Mouse (Mus musculus): Measurements from ENCODE around the gene Vill.

Vill gene

DNA sequence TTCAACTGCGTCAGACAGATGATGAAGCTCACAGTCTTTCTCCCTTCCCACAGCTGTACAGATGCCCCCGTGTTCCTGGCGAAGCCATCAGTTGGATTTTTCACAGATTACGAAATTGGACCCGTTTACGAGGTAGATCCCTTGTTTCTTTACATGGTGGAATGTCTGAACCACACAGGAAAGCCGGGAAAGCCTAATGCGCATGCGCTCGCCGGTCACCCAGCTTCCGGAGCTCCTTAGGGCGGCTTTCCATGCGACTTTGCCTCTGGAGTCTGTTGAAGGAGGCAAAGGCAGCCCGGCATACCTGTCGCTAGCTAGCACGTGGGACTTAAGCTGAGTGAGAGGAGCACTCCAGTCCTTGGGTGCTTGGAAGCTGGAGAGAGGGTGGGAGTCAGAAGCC lies 62.3 kb downstream of the Vill start:
- CTCF ChIA-PET: no interaction called here

DNA sequence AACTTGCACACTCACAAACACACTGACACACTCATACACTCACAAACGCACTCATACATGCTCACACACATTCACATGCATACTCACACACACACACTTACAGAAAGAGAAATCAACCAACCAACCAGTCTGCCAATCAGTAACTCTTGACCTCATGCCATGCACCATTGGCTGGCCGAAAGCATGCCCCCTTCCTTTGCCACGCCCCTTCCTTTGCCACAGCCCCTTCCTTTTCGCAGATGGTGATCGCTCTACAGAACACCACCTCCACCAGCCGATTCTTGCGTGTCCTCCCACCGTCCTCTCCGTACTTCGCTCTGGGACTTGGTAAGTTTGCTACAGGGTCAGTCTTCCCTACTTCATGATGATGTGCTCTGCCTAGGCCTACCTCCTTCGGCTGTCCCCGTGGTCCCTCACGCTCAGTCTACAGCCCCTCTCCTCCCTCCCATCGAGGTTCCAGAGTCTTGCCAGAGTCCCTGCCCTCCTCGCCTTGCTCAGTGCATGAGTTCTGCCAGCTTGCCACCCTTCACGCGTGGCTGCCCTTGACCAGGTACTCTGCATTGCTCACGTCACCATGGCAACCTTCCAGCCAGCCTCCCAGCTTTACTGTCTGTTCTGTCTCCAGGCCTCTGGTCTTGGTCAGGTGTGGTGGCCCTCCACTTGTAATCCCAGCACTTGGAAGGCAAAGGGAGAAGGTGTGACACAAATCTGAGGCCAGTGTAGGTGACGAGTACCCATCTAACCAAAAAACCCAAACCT lies 67.0 kb downstream of the Vill start:
- CTCF ChIA-PET: no interaction called here

DNA sequence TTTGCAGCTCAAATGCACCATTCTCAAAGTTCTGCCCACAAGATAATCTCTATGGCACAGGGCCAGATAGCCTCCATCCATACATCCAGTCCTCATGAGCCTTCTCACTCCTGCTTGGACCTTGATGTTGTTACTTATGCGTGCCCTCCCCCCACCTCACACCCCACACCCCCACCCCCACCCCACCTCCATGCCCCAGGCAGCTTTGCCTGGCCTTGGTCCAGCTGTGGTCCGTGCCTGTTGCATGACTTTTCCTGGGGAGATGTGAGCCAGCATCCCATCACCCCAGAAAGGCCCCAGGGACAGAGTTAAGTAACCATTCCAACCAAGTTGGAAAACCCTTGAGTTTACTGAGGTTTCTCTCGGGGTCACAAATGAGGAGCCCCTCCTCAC lies 67.6 kb downstream of the Vill start:
- CTCF ChIA-PET: no interaction called here

Data from spleen, embryonic (tissue).